Mouse (Mus musculus): ENCODE results near the gene Dpf3. TPM values are rescaled to one million over a fixed set of nuclear protein-coding genes. Genes with fewer than 3 reads are reported as not detected.

Dpf3 gene
- polyA plus RNA-seq, 1 experiment from 2014 or later = 12.2 TPM

DNA sequence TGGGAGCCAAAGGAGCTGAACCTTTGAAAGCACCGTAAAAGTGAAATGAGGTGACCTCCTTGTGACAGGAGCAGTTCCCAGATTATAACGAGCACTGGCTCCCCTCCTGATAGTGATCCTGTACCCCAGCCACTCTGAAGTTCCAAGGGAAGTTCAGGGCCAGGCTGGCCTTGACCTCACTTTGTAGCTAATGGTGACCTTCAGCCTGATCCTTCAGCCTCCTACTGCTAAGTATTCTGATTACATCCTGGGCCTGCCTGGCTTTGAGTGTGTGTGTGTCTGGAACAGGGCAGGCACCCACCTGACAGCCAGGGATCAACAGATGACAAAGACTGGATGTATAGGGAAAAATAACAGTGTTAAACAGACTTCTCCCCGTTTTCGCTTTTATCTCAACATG lies 36.4 kb upstream of the Dpf3 start:
- Histone ChIP-seq H3K27me3 (ENCODE audit: insufficient read depth, low read length) (0 out of 2 replicates have a peak, but pooled peaks cover 2% of the 10 kb centered on the region), H3K4me1 (ENCODE audit: insufficient read depth, low read length) (peaks cover 8% of the 10 kb centered on the region), H3K4me2 (replicated peaks; ENCODE audit: low read depth, low read length) (no peak overlapping the region), H3K9ac (replicated peaks; ENCODE audit: low read length) (no peak overlapping the region), H3K27ac (ENCODE audit: low read length) (no peak overlapping the region), H3K4me3 (ENCODE audit: low read length) (no peak overlapping the region), H3K36me3 (ENCODE audit: insufficient read depth, low read length) (peaks cover 3% of the 10 kb centered on the region; the same call in 1 of the 2 replicates), H3K9me3 (ENCODE audit: low read length) (no peaks in the 10 kb centered on the region)
- WGBS = 56% methylated on average over 4 of the region's 4 CpGs
- ATAC-seq (ENCODE audit: low FRiP score, low TSS enrichment) = no peak

DNA sequence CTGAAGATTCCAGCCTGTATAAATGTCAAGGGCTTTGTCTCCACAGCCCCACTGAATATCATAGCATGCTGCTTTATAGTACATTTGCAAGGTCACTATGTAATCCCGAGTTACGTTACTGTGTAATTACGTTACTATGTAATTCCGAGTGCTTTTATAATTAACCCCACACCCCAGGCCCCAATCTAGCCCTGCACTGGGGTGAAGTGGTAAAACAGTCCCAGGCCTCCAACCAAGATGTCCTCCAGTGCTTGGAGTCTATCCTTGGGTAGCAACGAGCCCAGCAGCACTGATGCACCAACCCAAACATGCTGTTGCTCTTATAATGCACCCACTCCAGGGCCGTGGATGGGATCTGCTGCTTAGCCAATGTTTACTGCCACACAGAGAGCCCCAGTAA lies 35.5 kb upstream of the Dpf3 start:
- Histone ChIP-seq H3K4me1 (ENCODE audit: insufficient read depth, low read length) (peaks cover 8% of the 10 kb centered on the region), H3K4me3 (ENCODE audit: low read length) (no peak overlapping the region), H3K9me3 (ENCODE audit: low read length) (no peaks in the 10 kb centered on the region), H3K27me3 (ENCODE audit: insufficient read depth, low read length) (0 out of 2 replicates have a peak, but pooled peaks cover 2% of the 10 kb centered on the region), H3K27ac (ENCODE audit: low read length) (no peak overlapping the region), H3K4me2 (replicated peaks; ENCODE audit: low read depth, low read length) (no peak overlapping the region), H3K9ac (replicated peaks; ENCODE audit: low read length) (no peak overlapping the region), H3K36me3 (ENCODE audit: insufficient read depth, low read length) (peaks cover 3% of the 10 kb centered on the region; the same call in 1 of the 2 replicates)
- ATAC-seq (ENCODE audit: low FRiP score, low TSS enrichment) = no peak
- 90% methylated on average over 6 of the region's 6 CpGs for WGBS

GRCm38 (mm10) chr12:83521083-83521482 lies 33.6 kb upstream of the Dpf3 start:
- Histone ChIP-seq H3K4me3 (ENCODE audit: low read length) (peak overlapping the region; percentile 82), H3K9ac (replicated peaks; ENCODE audit: low read length) (peak overlapping the region; percentile 75), H3K9me3 (ENCODE audit: low read length) (no peaks in the 10 kb centered on the region), H3K27me3 (ENCODE audit: insufficient read depth, low read length) (0 out of 2 replicates have a peak, but pooled peaks cover 2% of the 10 kb centered on the region), H3K36me3 (ENCODE audit: insufficient read depth, low read length) (no peaks in the 10 kb centered on the region), H3K4me2 (replicated peaks; ENCODE audit: low read depth, low read length) (peak overlapping the region; percentile 67), H3K27ac (ENCODE audit: low read length) (no peak overlapping the region), H3K4me1 (ENCODE audit: insufficient read depth, low read length) (peaks cover 8% of the 10 kb centered on the region)
- ATAC-seq (ENCODE audit: low FRiP score, low TSS enrichment) = no peak
- WGBS = 43% methylated on average over 8 of the region's 8 CpGs

DNA sequence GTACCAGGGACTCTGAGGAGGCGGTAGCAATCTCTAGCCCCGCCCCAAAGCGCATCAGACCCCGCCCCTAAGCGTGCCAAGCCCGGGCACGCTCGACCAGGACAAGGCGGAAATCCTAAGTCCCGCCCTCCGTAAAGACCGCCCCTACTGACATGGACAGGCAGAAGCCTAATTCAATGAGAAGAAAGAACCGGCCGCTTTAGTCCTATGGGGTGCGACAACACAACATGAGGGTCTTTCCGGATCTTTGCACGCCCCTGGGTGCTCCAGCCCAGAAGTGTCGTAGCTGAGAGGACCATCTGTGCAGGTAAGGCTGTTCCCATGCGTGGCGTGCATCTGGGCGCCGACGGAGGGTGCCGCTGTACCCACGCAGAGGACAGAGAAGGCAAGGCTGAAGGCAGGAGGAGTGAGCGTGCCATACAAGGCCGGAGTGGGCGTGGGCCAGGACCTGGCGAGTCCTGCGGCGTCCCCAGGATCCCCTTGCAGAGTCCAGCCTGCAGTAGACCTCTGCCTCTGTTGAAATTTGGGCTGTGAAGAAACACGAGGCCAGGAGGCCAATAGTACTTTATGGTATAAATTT lies 32.9 kb upstream of the Dpf3 start, which contains the start of gene Dcaf4:
Gene Dcaf4, plus strand, starts transcription at position 156 of the 580 bp plus-strand sequence.
- Histone ChIP-seq H3K27me3 (ENCODE audit: insufficient read depth, low read length) (0 out of 2 replicates have a peak, but pooled peaks cover 2% of the 10 kb centered on the region), H3K4me2 (replicated peaks; ENCODE audit: low read depth, low read length) (peak within 1 kb of the TSS; percentile 67), H3K9ac (replicated peaks; ENCODE audit: low read length) (peak within 1 kb of the TSS; percentile 75), H3K4me3 (ENCODE audit: low read length) (peak within 1 kb of the TSS; percentile 82), H3K9me3 (ENCODE audit: low read length) (no peaks in the 10 kb centered on the region), H3K27ac (ENCODE audit: low read length) (peak within 1 kb of the TSS; percentile 47), H3K4me1 (ENCODE audit: insufficient read depth, low read length) (peaks cover 8% of the 10 kb centered on the region), H3K36me3 (ENCODE audit: insufficient read depth, low read length) (no peaks in the 10 kb centered on the region)
- peak; percentile 99 for ATAC-seq (ENCODE audit: low FRiP score, low TSS enrichment)
- WGBS = 0% methylated on average over 31 of the region's 32 CpGs

DNA sequence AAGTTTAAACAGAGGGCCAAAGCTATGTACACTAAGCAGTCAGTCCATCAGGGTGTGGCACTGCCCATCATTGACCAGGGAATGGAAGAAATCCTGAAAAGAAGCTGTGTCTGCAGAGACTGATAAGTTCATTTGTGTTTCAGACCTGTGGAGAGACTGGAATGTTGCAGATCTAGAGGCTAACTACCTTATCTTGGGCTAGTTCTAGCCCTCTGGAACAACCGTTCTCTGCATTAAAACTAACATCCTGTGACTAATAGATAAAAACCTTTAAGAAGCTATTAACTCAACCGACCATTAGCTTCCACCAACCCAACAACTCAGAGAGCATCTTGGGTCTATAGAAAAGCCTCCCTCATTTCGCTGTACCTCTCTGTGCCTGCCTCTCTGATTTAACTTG lies 30.1 kb upstream of the Dpf3 start:
- Histone ChIP-seq H3K27me3 (ENCODE audit: insufficient read depth, low read length) (0 out of 2 replicates have a peak, but pooled peaks cover 2% of the 10 kb centered on the region), H3K4me1 (ENCODE audit: insufficient read depth, low read length) (peaks cover 8% of the 10 kb centered on the region), H3K9me3 (ENCODE audit: low read length) (no peaks in the 10 kb centered on the region), H3K27ac (ENCODE audit: low read length) (no peak overlapping the region), H3K4me3 (ENCODE audit: low read length) (no peak overlapping the region), H3K9ac (replicated peaks; ENCODE audit: low read length) (no peak overlapping the region), H3K4me2 (replicated peaks; ENCODE audit: low read depth, low read length) (no peak overlapping the region), H3K36me3 (ENCODE audit: insufficient read depth, low read length) (no peaks in the 10 kb centered on the region)
- WGBS = 66% methylated on average over 3 of the region's 3 CpGs
- no peak for ATAC-seq (ENCODE audit: low FRiP score, low TSS enrichment)

GRCm38 (mm10) chr12:83514216-83514615 lies 26.7 kb upstream of the Dpf3 start:
- Histone ChIP-seq H3K9ac (replicated peaks; ENCODE audit: low read length) (no peak overlapping the region), H3K9me3 (ENCODE audit: low read length) (no peaks in the 10 kb centered on the region), H3K4me1 (ENCODE audit: insufficient read depth, low read length) (no peaks in the 10 kb centered on the region), H3K27ac (ENCODE audit: low read length) (no peak overlapping the region), H3K4me2 (replicated peaks; ENCODE audit: low read depth, low read length) (no peak overlapping the region), H3K27me3 (ENCODE audit: insufficient read depth, low read length) (0 out of 2 replicates have a peak, but pooled peaks cover 1% of the 10 kb centered on the region), H3K4me3 (ENCODE audit: low read length) (no peak overlapping the region), H3K36me3 (ENCODE audit: insufficient read depth, low read length) (no peaks in the 10 kb centered on the region)
- WGBS = 55% methylated on average over 4 of the region's 4 CpGs
- ATAC-seq (ENCODE audit: low FRiP score, low TSS enrichment) = no peak

GRCm38 (mm10) chr12:83513185-83513584 lies 25.7 kb upstream of the Dpf3 start:
- no peak for ATAC-seq (ENCODE audit: low FRiP score, low TSS enrichment)
- H3K36me3 ChIP-seq (ENCODE audit: insufficient read depth, low read length) = no peaks in the 10 kb centered on the region
- no peak overlapping the region for H3K4me2 ChIP-seq (replicated peaks; ENCODE audit: low read depth, low read length)
- no peak overlapping the region for H3K9ac ChIP-seq (replicated peaks; ENCODE audit: low read length)
- H3K27ac ChIP-seq (ENCODE audit: low read length) = no peak overlapping the region
- H3K27me3 ChIP-seq (ENCODE audit: insufficient read depth, low read length) = no peaks in the 10 kb centered on the region
- no peaks in the 10 kb centered on the region for H3K4me1 ChIP-seq (ENCODE audit: insufficient read depth, low read length)
- 25% methylated on average over 5 of the region's 5 CpGs for WGBS
- H3K4me3 ChIP-seq (ENCODE audit: low read length) = no peak overlapping the region
- H3K9me3 ChIP-seq (ENCODE audit: low read length) = no peaks in the 10 kb centered on the region

DNA sequence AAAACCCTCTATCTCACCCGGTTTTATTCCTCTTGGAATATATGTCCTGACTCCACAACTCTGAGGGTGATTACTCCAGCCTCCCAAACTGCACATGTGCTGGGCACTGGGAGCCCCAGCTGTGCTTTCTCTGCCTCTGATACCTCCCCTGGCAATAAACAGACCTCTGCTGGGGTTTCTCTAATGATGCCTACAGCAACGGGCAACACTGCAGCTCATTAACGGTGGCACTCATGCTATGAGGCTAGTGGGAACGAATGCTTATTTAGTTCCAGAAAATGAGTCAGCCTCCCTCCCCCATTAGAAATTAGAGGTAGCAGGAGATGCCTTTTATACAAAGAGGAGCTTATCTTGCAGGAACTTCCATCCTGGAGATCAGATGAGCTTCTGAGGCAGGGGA lies 25.3 kb upstream of the Dpf3 start:
- no peak overlapping the region for H3K4me2 ChIP-seq (replicated peaks; ENCODE audit: low read depth, low read length)
- 21% methylated on average over 4 of the region's 4 CpGs for WGBS
- no peaks in the 10 kb centered on the region for H3K27me3 ChIP-seq (ENCODE audit: insufficient read depth, low read length)
- no peaks in the 10 kb centered on the region for H3K36me3 ChIP-seq (ENCODE audit: insufficient read depth, low read length)
- no peaks in the 10 kb centered on the region for H3K4me1 ChIP-seq (ENCODE audit: insufficient read depth, low read length)
- no peak overlapping the region for H3K27ac ChIP-seq (ENCODE audit: low read length)
- H3K4me3 ChIP-seq (ENCODE audit: low read length) = no peak overlapping the region
- ATAC-seq (ENCODE audit: low FRiP score, low TSS enrichment) = no peak
- H3K9ac ChIP-seq (replicated peaks; ENCODE audit: low read length) = no peak overlapping the region
- H3K9me3 ChIP-seq (ENCODE audit: low read length) = no peaks in the 10 kb centered on the region

DNA sequence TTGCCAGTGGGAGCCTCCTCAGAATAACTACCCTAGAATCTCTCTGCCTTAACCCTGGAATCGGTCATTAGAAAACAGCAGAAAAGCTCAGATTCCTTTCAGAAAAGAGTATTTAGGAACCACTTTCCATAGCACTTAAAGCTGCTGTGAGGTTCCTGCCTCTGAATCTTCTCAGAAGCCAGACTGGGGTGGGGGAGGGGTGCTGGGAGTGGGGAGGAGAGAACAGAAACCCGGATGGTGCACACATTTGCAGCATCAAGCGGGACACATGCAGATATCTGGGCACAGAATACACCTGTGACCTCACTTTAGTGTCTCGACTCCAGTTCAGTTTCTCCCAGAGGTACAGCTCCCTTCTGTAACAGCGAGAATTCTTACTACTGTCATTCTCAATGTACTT lies 23.1 kb upstream of the Dpf3 start:
- ATAC-seq (ENCODE audit: low FRiP score, low TSS enrichment) = no peak
- H3K27me3 ChIP-seq (ENCODE audit: insufficient read depth, low read length) = no peaks in the 10 kb centered on the region
- H3K9me3 ChIP-seq (ENCODE audit: low read length) = no peaks in the 10 kb centered on the region
- WGBS = 81% methylated on average over 5 of the region's 5 CpGs
- no peak overlapping the region for H3K4me3 ChIP-seq (ENCODE audit: low read length)
- no peaks in the 10 kb centered on the region for H3K4me1 ChIP-seq (ENCODE audit: insufficient read depth, low read length)
- H3K4me2 ChIP-seq (replicated peaks; ENCODE audit: low read depth, low read length) = no peak overlapping the region
- H3K27ac ChIP-seq (ENCODE audit: low read length) = no peak overlapping the region
- no peak overlapping the region for H3K9ac ChIP-seq (replicated peaks; ENCODE audit: low read length)
- H3K36me3 ChIP-seq (ENCODE audit: insufficient read depth, low read length) = no peaks in the 10 kb centered on the region

DNA sequence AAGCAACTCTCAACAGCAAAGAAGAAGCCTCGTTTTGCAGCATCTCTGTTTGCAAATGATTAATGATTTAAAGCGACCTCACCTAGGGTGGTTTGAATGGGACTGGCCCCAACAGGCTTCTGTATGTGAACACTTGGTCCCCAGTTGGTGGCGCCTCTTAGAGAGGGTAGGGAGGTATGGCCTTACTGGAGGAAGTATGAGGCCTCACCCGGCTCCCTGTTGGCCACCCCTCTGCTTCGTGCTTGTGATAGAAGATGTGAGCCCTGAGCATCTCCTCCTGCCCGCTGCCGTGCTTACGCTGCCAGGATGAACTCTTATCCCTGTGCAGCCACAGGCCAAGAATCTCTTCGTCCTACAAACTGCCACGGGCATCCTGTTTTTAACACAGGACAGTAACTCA lies 19.0 kb upstream of the Dpf3 start:
- no peak overlapping the region for H3K9ac ChIP-seq (replicated peaks; ENCODE audit: low read length)
- 77% methylated on average over 10 of the region's 10 CpGs for WGBS
- H3K27me3 ChIP-seq (ENCODE audit: insufficient read depth, low read length) = no peaks in the 10 kb centered on the region

More for the DNA sequence above, 19.0 kb upstream of the Dpf3 start:
- Histone ChIP-seq H3K27ac (ENCODE audit: low read length) (no peak overlapping the region), H3K4me2 (replicated peaks; ENCODE audit: low read depth, low read length) (no peak overlapping the region), H3K36me3 (ENCODE audit: insufficient read depth, low read length) (no peaks in the 10 kb centered on the region), H3K4me3 (ENCODE audit: low read length) (no peak overlapping the region), H3K9me3 (ENCODE audit: low read length) (no peaks in the 10 kb centered on the region), H3K4me1 (ENCODE audit: insufficient read depth, low read length) (no peaks in the 10 kb centered on the region)
- ATAC-seq (ENCODE audit: low FRiP score, low TSS enrichment) = no peak

All from kidney, embryonic 16.5 days (tissue).